Mouse (Mus musculus) splenic B cell, adult 2 months (primary cell): ENCODE data around the gene Hist1h3d.
A peak's percentile ranks its signal among the peaks of the same experiment; 100 is the strongest.
"Not testable (repeated sequence)": the region's sequence is repeated elsewhere in the genome, so short reads cannot be mapped to it uniquely, and the experiment has no call there.

ENCODE experiments used
- DNase-seq: peaks from one replicate; pipeline ENCODE4 v3.0.0-alpha.2; 2011; ENCODE audit warnings: low read depth, low spot score
- H3K27me3 ChIP-seq: 2 replicates; pipeline ENCODE4 v1.6.1; 2012; ENCODE audit warnings: mild to moderate bottlenecking, low read length, moderate library complexity, mixed read lengths; ENCODE audit not compliant: control insufficient read depth, poor library complexity, insufficient read depth, severe bottlenecking
- H3K36me3 ChIP-seq: 2 replicates; pipeline ENCODE4 v1.6.1; 2012; ENCODE audit warnings: mild to moderate bottlenecking, low read length, moderate library complexity, mixed read lengths; ENCODE audit not compliant: control insufficient read depth, poor library complexity, insufficient read depth, severe bottlenecking

Gene Hist1h3d

GRCm38 (mm10) chr13:23571504-23572217 is 3.9 kb upstream of the Hist1h3d start:
- peak; percentile 38 for DNase-seq
- not testable (repeated sequence) for H3K36me3 ChIP-seq, H3K27me3 ChIP-seq

GRCm38 (mm10) chr13:23572218-23573033 is 3.1 kb upstream of the Hist1h3d start:
- DNase-seq = peak; percentile 13
- Histone ChIP-seq H3K36me3 (no peaks in the 10 kb centered on the region), H3K27me3 (no peaks in the 10 kb centered on the region)

DNA sequence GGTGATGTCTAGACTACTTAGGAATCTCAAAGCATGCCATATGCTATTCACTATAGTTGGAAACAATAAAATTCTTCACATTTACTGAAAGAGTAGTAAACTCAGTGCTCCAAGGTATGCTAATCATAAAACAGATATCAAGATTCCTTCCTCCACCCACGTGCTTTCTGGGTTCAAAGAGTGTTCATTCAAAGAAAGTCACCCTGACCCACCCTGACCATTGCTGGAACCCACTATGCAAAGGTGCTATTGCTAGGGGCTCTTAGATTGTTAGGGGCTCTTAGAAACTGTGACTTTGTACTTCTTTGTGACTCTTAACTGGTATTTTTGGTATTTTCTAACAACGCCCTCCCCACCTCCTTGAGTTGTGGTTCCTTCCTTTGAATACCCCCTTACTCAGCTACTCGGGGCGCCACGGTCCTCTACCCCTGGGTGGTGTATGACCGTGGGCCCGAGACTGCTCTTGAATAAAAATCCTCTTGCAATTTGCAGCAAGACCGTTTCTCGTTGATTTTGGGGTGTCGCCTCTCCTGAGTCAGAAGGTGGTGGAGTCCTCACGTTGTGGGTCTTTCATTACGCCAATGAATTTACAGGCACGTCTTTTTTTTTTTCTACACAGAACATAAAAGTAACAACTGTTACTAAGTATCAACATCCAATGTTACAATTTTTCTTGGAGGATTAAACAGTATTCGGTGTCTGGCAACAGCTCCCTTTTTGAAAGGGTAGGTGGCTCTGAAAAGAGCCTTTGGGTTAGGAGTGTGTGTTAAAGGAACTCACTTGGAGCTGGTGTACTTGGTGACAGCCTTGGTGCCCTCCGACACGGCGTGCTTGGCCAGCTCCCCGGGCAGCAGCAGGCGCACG is 2.3 kb upstream of the Hist1h3d start:
- DNase-seq = peak; percentile 30
- H3K27me3 ChIP-seq = not testable (repeated sequence)

GRCm38 (mm10) chr13:23573898-23574524 is 1.6 kb upstream of the Hist1h3d start, which contains the start of the genes Hist1h2bf and Hist1h2ad:
TSS of gene Hist1h2bf (minus strand) at chr13:23574196.
TSS of gene Hist1h2ad (plus strand) at chr13:23574381.
- peak; percentile 98 for DNase-seq
- not testable (repeated sequence) for H3K27me3 ChIP-seq, H3K36me3 ChIP-seq

More for the DNA sequence above, 2.3 kb upstream of the Hist1h3d start:
- not testable (repeated sequence) for H3K36me3 ChIP-seq

GRCm38 (mm10) chr13:23574546-23575170 is 905 bp upstream of the Hist1h3d start:
- DNase-seq = peak; percentile 50
- not testable (repeated sequence) for H3K27me3 ChIP-seq, H3K36me3 ChIP-seq

- H3K36me3 ChIP-seq, H3K27me3 ChIP-seq: not testable (repeated sequence)
- peak; percentile 18 for DNase-seq
These were observed 326 bp downstream of the Hist1h3d start for GRCm38 (mm10) chr13:23575864-23576313.

DNA sequence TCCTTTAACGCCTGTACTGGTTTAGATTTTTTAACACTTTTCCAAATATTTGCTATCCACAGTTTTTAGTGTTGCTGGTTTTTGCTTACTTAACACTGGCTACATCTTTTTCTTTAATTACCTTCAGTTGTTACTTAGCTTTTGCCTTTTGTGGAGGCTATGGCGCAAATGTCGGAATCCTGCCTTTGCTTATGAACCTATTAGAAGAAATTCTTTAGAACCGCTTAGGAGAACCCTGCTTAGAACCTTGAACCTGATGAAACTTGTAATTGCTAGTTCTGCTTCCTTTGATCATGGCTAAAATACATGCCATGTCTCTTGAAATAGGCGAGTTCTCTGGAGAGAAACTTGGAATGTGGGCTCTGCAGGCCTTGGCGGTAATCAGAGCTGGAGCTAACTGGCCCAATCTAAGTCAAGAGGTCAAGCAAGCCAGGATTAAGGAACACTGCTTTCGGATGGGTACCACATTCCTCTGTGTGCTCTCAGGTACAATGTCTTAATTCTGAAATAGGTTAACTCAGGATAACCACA is 853 bp downstream of the Hist1h3d start:
- DNase-seq = no peak
- Histone ChIP-seq H3K36me3 (no peaks in the 10 kb centered on the region), H3K27me3 (no peaks in the 10 kb centered on the region)

DNA sequence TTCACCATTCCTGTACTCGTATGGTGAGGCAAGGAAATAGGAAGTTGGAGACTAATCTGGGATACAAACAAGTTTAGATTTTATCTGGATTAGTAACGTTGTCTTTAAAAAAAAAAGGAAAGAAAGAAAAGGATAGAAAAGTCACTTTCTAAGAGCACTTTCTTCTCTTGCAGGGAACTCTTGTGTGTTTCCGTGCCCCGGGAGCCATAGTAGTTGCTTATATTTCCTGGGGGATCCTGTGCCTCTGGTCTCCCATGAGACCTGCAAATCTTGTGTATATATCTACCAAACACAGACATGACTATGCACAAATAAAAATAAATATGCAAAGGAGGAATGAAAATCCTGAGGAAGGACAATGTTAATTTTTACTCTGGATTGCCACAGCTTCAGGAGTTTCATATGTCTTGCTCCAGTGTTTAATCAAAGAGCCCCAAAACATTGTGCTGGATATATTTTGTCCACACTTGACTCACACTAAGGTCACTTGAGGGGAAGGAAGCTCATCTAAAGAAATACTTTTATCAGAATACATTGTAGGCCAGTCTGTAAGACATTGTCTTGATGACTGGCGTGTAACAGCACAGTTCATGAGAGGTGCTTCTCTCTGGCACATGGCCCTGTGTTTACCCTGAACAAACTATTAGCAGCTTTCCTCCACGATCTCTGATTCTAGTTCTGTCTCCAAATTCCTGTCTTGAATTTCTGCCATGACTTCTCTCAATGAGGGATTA is 1.5 kb downstream of the Hist1h3d start:
- DNase-seq = no peak
- Histone ChIP-seq H3K27me3 (no peaks in the 10 kb centered on the region), H3K36me3 (no peaks in the 10 kb centered on the region)

GRCm38 (mm10) chr13:23577835-23578234 is 2.3 kb downstream of the Hist1h3d start:
- H3K27me3 ChIP-seq = no peaks in the 10 kb centered on the region
- no peak for DNase-seq
- no peaks in the 10 kb centered on the region for H3K36me3 ChIP-seq

GRCm38 (mm10) chr13:23581408-23582218 is 6.0 kb downstream of the Hist1h3d start, which contains the start of gene Hist1h4d:
TSS of gene Hist1h4d (plus strand) at chr13:23581598.
- Histone ChIP-seq H3K36me3 (no peaks in the 10 kb centered on the region), H3K27me3 (no peaks in the 10 kb centered on the region)
- peak; percentile 97 for DNase-seq

- H3K27me3 ChIP-seq = no peaks in the 10 kb centered on the region
- no peaks in the 10 kb centered on the region for H3K36me3 ChIP-seq
- no peak for DNase-seq
These were observed 6.9 kb downstream of the Hist1h3d start for GRCm38 (mm10) chr13:23582219-23583056.
